Mouse (Mus musculus) cerebellum, adult 2 months (tissue): ENCODE results near the gene Gm20517.

Experiments
- CTCF ChIP-seq: fragments of 200-500 bp; IDR thresholded peaks from 2 replicates; pipeline ENCODE4 v1.5.1; 2011; ENCODE audit warnings: low read depth, mild to moderate bottlenecking, control low read depth, low read length, moderate library complexity, borderline replicate concordance; ENCODE audit not compliant: insufficient read depth
- POLR2A ChIP-seq: fragments of 200-500 bp; IDR thresholded peaks from 2 replicates; pipeline ENCODE4 v1.6.1; 2011; ENCODE audit warnings: low read length, control low read depth, borderline replicate concordance; ENCODE audit not compliant: insufficient read depth

DNA sequence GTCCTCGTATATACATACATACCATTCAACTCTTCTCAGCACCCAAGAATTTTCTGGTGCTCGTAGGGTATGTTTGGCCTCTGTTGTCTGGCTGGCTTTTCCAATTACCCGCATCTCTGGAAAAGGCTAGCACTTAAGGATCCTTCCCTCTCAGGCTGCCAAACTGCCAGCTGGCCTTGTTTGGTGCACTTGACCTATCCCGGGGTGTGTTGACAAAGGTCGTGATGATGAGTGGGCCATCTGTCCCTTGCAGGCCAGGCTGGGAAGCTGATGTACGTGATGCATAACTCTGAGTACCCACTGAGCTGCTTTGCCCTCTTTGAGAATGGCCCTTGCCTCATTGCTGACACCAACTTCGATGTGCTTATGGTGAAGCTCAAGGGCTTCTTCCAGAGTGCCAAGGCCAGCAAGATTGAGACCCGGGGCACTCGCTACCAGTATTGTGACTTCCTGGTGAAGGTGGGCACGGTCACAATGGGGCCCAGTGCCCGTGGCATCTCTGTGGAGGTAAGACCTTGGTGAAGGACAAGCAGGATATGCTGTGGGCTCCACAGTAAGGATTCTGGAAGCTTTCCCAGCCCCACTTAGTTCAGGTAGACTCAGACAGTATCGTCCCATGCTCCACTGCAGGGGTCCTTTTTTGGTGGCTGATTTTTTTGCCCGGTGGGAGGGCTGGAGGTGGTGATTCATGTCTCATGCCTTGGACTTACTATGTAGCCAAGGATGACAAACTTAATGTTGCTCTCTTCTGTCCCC is 7.3 kb downstream of the Gm20517 start:
- no peak for TF ChIP-seq CTCF
- TF ChIP-seq POLR2A, result no peak
